Mouse (Mus musculus): ENCODE measurements at regions not wholly inside any gene's neighbourhood (a gene's known extent, or its start where the extent isn't known, plus 50 kb on each side); places are given as distances from the start of the nearest gene placed in this dataset.
A peak's percentile ranks its signal among the peaks of the same experiment; 100 is the strongest.

DNA sequence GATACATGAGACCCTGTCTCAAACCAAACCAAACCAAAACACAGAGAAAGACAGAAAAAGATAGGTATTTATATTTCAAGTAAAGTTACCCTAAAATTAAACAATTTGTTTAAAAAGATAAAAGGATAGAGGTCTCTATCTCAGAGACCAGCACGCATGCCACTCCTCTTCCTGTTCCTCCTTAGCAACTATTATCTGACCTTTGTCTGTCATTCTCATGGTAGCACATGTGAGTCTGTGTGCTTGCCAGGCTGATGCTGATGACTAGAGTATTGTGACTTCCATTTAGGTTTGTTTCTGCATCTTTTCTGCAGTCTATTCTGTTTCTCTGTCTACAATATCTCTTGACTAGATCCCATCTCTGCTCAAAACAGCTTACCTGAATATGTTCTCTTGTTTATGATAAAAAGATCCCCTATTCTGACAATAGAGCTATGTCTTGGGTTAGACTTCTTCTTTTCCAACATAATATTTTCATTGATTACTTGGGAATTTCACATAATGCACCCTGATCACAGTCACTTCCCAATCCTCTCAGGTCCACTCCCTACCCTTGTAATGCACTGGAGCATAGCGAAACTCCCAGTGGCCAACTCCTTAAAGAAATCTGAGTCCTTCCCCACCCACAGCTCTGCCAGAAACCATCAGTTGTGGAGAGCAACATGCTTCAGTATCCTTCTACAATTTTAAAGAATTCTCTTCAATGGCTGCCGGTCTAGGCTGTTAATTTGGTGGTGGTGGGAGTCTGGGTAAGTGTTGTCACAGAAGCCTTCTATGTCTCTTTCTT is 115.7 kb upstream of the Nrp1 start:
- H3K4me1 ChIP-seq (ENCODE audit: control insufficient read depth, low read depth, low read length), result no peaks in the 10 kb centered on the region
- WGBS (ENCODE audit: insufficient replicate concordance), result 54% methylated on average over 3 of the region's 3 CpGs
- no peak for ATAC-seq (ENCODE audit: low read depth)
- no peak overlapping the region for H3K4me2 ChIP-seq (ENCODE audit: low read depth, low read length)
- H3K9me3 ChIP-seq (replicated peaks; ENCODE audit: control insufficient read depth, low read length), result no peaks in the 10 kb centered on the region
- no peak overlapping the region for H3K9ac ChIP-seq (ENCODE audit: low read depth, low read length)
- H3K4me3 ChIP-seq (ENCODE audit: low read depth, low read length), result no peak overlapping the region
- no peak overlapping the region for H3K27ac ChIP-seq (ENCODE audit: low read length)
- H3K27me3 ChIP-seq (ENCODE audit: control insufficient read depth, insufficient read depth, low read depth, low read length), result no peaks in the 10 kb centered on the region
- H3K36me3 ChIP-seq (ENCODE audit: control insufficient read depth, insufficient read depth), result no peaks in the 10 kb centered on the region

- WGBS (ENCODE audit: insufficient replicate concordance), result 19% methylated on average over 2 of the region's 2 CpGs
- no peak overlapping the region for H3K27ac ChIP-seq (ENCODE audit: low read length)
- H3K9me3 ChIP-seq (replicated peaks; ENCODE audit: control insufficient read depth, low read length), result no peaks in the 10 kb centered on the region
- H3K9ac ChIP-seq (ENCODE audit: low read depth, low read length), result no peak overlapping the region
- H3K4me2 ChIP-seq (ENCODE audit: low read depth, low read length), result no peak overlapping the region
- H3K4me3 ChIP-seq (ENCODE audit: low read depth, low read length), result no peak overlapping the region
- H3K27me3 ChIP-seq (ENCODE audit: control insufficient read depth, insufficient read depth, low read depth, low read length), result no peaks in the 10 kb centered on the region
- no peaks in the 10 kb centered on the region for H3K36me3 ChIP-seq (ENCODE audit: control insufficient read depth, insufficient read depth)
- H3K4me1 ChIP-seq (ENCODE audit: control insufficient read depth, low read depth, low read length), result no peaks in the 10 kb centered on the region
- no peak for ATAC-seq (ENCODE audit: low read depth)
Measured at GRCm38 (mm10) chr8:128251723-128252122, 106.7 kb upstream of the Nrp1 start.

DNA sequence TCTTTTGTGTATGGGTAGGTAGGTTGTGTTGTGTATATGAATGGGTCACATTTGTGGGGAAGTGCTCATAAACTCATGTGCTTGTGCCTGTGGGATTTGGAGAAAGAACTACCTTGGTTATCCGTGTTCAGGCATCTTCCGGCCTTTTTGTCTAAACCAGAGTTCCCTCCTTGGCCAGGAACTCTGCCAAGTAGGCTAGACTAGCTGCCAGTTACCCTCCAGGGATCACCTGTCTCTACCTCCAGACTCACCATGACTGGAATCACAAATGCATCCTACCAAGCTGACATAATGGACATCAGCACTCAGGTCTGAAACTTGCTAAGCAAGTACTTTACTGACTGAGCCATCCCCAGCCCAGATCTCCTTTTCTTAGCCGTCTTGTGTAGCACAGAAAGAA is 97.6 kb upstream of the Nrp1 start:
- Histone ChIP-seq H3K27me3 (ENCODE audit: control insufficient read depth, insufficient read depth, low read depth, low read length) (no peaks in the 10 kb centered on the region), H3K36me3 (ENCODE audit: control insufficient read depth, insufficient read depth) (no peaks in the 10 kb centered on the region), H3K4me3 (ENCODE audit: low read depth, low read length) (no peak overlapping the region), H3K9me3 (replicated peaks; ENCODE audit: control insufficient read depth, low read length) (no peaks in the 10 kb centered on the region), H3K4me1 (ENCODE audit: control insufficient read depth, low read depth, low read length) (no peaks in the 10 kb centered on the region), H3K4me2 (ENCODE audit: low read depth, low read length) (no peak overlapping the region), H3K9ac (ENCODE audit: low read depth, low read length) (no peak overlapping the region), H3K27ac (ENCODE audit: low read length) (no peak overlapping the region)
- no peak for ATAC-seq (ENCODE audit: low read depth)
- 52% methylated on average over 3 of the region's 3 CpGs for WGBS (ENCODE audit: insufficient replicate concordance)

GRCm38 (mm10) chr8:128261367-128261766 is 97.0 kb upstream of the Nrp1 start:
- WGBS (ENCODE audit: insufficient replicate concordance), result 55% methylated on average over 3 of the region's 3 CpGs
- H3K9me3 ChIP-seq (replicated peaks; ENCODE audit: control insufficient read depth, low read length), result no peaks in the 10 kb centered on the region
- no peaks in the 10 kb centered on the region for H3K27me3 ChIP-seq (ENCODE audit: control insufficient read depth, insufficient read depth, low read depth, low read length)
- no peak overlapping the region for H3K9ac ChIP-seq (ENCODE audit: low read depth, low read length)
- H3K27ac ChIP-seq (ENCODE audit: low read length), result no peak overlapping the region
- H3K4me2 ChIP-seq (ENCODE audit: low read depth, low read length), result no peak overlapping the region
- ATAC-seq (ENCODE audit: low read depth), result no peak
- H3K4me1 ChIP-seq (ENCODE audit: control insufficient read depth, low read depth, low read length), result no peaks in the 10 kb centered on the region
- no peaks in the 10 kb centered on the region for H3K36me3 ChIP-seq (ENCODE audit: control insufficient read depth, insufficient read depth)
- no peak overlapping the region for H3K4me3 ChIP-seq (ENCODE audit: low read depth, low read length)

GRCm38 (mm10) chr8:128263251-128263947 is 95.0 kb upstream of the Nrp1 start:
- no peak for ATAC-seq (ENCODE audit: low read depth)
- Histone ChIP-seq H3K9ac (ENCODE audit: low read depth, low read length) (no peak overlapping the region), H3K9me3 (replicated peaks; ENCODE audit: control insufficient read depth, low read length) (no peaks in the 10 kb centered on the region), H3K4me3 (ENCODE audit: low read depth, low read length) (no peak overlapping the region), H3K27ac (ENCODE audit: low read length) (no peak overlapping the region), H3K36me3 (ENCODE audit: control insufficient read depth, insufficient read depth) (no peaks in the 10 kb centered on the region), H3K4me1 (ENCODE audit: control insufficient read depth, low read depth, low read length) (no peaks in the 10 kb centered on the region), H3K4me2 (ENCODE audit: low read depth, low read length) (no peak overlapping the region), H3K27me3 (ENCODE audit: control insufficient read depth, insufficient read depth, low read depth, low read length) (no peaks in the 10 kb centered on the region)
- 59% methylated on average over 9 of the region's 9 CpGs for WGBS (ENCODE audit: insufficient replicate concordance)

GRCm38 (mm10) chr8:128267261-128267660 is 91.1 kb upstream of the Nrp1 start:
- H3K27me3 ChIP-seq (ENCODE audit: control insufficient read depth, insufficient read depth, low read depth, low read length), result no peaks in the 10 kb centered on the region
- no peak overlapping the region for H3K27ac ChIP-seq (ENCODE audit: low read length)
- H3K36me3 ChIP-seq (ENCODE audit: control insufficient read depth, insufficient read depth), result no peaks in the 10 kb centered on the region
- H3K9ac ChIP-seq (ENCODE audit: low read depth, low read length), result no peak overlapping the region
- H3K4me1 ChIP-seq (ENCODE audit: control insufficient read depth, low read depth, low read length), result no peaks in the 10 kb centered on the region
- no peak overlapping the region for H3K4me3 ChIP-seq (ENCODE audit: low read depth, low read length)
- 37% methylated on average over 4 of the region's 4 CpGs for WGBS (ENCODE audit: insufficient replicate concordance)
- H3K9me3 ChIP-seq (replicated peaks; ENCODE audit: control insufficient read depth, low read length), result no peaks in the 10 kb centered on the region
- no peak overlapping the region for H3K4me2 ChIP-seq (ENCODE audit: low read depth, low read length)
- peak; percentile 30; the same call in 1 of the 2 replicates for ATAC-seq (ENCODE audit: low read depth)

GRCm38 (mm10) chr8:128268010-128268409 is 90.4 kb upstream of the Nrp1 start:
- WGBS (ENCODE audit: insufficient replicate concordance), result 28% methylated on average over 3 of the region's 3 CpGs
- Histone ChIP-seq H3K9me3 (replicated peaks; ENCODE audit: control insufficient read depth, low read length) (no peaks in the 10 kb centered on the region), H3K4me3 (ENCODE audit: low read depth, low read length) (no peak overlapping the region), H3K4me2 (ENCODE audit: low read depth, low read length) (no peak overlapping the region), H3K36me3 (ENCODE audit: control insufficient read depth, insufficient read depth) (no peaks in the 10 kb centered on the region), H3K4me1 (ENCODE audit: control insufficient read depth, low read depth, low read length) (no peaks in the 10 kb centered on the region), H3K9ac (ENCODE audit: low read depth, low read length) (no peak overlapping the region), H3K27me3 (ENCODE audit: control insufficient read depth, insufficient read depth, low read depth, low read length) (no peaks in the 10 kb centered on the region), H3K27ac (ENCODE audit: low read length) (no peak overlapping the region)
- ATAC-seq (ENCODE audit: low read depth), result no peak

DNA sequence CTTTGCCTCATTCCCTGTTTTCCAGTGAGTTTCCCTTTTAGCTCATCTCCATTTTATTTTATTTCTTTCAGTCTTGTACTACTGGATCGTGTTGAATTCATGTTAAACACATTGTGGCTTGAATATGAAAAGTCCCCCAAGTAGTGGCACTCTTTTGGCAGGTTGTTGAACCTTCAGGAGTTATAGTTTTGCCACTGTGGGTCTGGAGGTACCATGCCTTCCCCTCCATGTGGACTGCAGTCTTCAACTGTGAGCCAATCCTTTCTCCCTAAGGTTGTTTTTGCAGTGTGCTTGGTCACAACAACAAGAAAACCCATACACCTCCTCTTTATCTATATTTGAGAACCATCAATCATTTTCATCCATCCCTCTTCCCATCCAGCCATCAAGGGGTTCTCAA is 88.9 kb upstream of the Nrp1 start:
- Histone ChIP-seq H3K9me3 (replicated peaks; ENCODE audit: control insufficient read depth, low read length) (no peaks in the 10 kb centered on the region), H3K27me3 (ENCODE audit: control insufficient read depth, insufficient read depth, low read depth, low read length) (no peaks in the 10 kb centered on the region)
- no peak for ATAC-seq (ENCODE audit: low read depth)

DNA sequence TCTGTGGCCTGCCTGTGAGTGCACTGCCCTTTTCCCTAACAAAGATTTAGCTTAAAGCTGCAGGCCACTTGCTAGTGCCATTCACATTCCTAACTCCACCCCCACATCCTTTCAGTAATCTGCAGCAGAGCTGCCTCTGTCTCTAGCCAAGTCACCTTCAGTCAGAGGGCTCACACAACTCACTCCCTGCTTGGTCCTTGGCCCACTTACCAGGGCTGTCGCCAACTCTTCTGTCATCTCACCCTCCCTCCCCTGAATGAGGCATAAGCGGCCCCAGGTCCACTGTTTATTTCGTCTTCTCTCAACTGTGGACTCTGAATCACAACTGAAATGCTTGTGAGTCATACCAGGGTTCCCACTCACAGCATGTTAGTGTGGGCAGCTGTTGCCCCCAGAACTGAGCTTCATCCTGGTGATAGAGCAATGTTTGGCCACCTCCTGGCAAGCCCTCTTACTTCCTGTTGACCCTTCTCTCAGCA is 85.5 kb upstream of the Nrp1 start:
- ATAC-seq (ENCODE audit: low read depth), result no peak
- Histone ChIP-seq H3K36me3 (ENCODE audit: control insufficient read depth, insufficient read depth) (no peaks in the 10 kb centered on the region), H3K4me2 (ENCODE audit: low read depth, low read length) (no peak overlapping the region), H3K4me3 (ENCODE audit: low read depth, low read length) (no peak overlapping the region), H3K9me3 (replicated peaks; ENCODE audit: control insufficient read depth, low read length) (no peaks in the 10 kb centered on the region), H3K4me1 (ENCODE audit: control insufficient read depth, low read depth, low read length) (no peaks in the 10 kb centered on the region), H3K9ac (ENCODE audit: low read depth, low read length) (no peak overlapping the region), H3K27me3 (ENCODE audit: control insufficient read depth, insufficient read depth, low read depth, low read length) (no peaks in the 10 kb centered on the region), H3K27ac (ENCODE audit: low read length) (no peak overlapping the region)
- 37% methylated on average over 3 of the region's 3 CpGs for WGBS (ENCODE audit: insufficient replicate concordance)

More for the DNA sequence above, 88.9 kb upstream of the Nrp1 start:
- 36% methylated on average over 1 of the region's 1 CpGs for WGBS (ENCODE audit: insufficient replicate concordance)
- no peak overlapping the region for H3K9ac ChIP-seq (ENCODE audit: low read depth, low read length)
- no peak overlapping the region for H3K4me3 ChIP-seq (ENCODE audit: low read depth, low read length)
- no peak overlapping the region for H3K4me2 ChIP-seq (ENCODE audit: low read depth, low read length)
- no peaks in the 10 kb centered on the region for H3K36me3 ChIP-seq (ENCODE audit: control insufficient read depth, insufficient read depth)
- no peaks in the 10 kb centered on the region for H3K4me1 ChIP-seq (ENCODE audit: control insufficient read depth, low read depth, low read length)
- H3K27ac ChIP-seq (ENCODE audit: low read length), result no peak overlapping the region

Measured in liver, embryonic 16.5 days (tissue).